Mouse (Mus musculus): Measurements from ENCODE around the gene Il23r.
"Not testable (repeated sequence)": the region's sequence is repeated elsewhere in the genome, so short reads cannot be mapped to it uniquely, and the experiment has no call there.

Il23r gene

GRCm38 (mm10) chr6:67491755-67492154 is at the start of gene Il23r:
Gene Il23r, minus strand, starts transcription at chr6:67491855.
- DNase-seq: peak; percentile 69

DNA sequence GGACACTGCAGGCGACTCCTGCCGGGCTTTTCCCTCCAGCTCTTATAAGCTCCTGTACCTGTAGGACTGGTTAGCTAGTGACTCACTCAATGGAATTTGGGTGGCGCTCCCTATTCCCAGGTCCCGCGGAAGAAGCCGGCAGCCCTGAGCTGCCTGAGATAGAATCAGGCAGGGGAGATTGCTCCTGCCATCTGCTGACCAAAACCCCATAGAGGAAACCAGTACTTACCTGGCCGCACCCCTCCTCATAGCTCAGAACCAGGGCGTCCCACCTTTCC is 44.1 kb upstream of the Il23r start, which contains the start of gene Tacstd2:
Gene Tacstd2 (minus strand): TSS at position 20 of the 278 bp plus-strand sequence.
- DNase-seq: no peak

DNA sequence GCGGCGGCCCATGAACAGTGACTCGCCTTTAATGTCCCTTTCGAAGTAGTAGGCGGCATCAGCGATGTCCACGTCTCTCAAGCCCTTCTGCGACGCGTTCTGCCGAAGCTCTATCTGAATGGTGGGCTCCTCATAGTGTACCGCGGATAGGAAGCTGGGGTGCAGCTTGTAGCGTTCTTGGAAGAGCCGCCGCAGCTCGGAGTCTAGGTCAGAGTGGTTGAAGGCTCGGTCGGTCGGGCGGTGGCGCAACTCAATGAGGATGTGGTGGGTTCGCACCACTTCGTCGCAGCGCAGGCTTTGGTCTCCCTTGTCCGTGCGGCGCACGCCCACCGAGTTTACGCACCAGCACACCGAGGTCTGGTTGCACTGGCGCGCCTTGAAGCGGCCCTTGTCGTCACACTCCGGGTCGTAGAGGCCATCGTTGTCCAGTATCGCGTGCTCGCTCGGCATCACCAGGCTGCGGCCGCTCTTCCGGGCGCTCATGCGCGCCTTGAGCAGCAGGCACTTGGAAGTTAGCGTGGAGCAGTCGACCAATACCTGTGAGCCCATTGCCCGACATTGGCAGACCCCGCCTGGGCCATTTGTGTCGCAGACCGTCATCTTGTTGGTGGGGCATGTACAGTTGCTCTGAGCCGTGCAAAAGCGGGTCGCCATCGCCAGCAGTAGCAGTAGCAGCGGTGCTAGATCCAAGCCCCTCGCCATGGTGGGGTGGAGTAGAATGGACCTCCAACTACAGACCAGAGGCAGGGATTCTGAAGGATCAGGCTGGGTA is 43.5 kb upstream of the Il23r start:
- no peak for DNase-seq

DNA sequence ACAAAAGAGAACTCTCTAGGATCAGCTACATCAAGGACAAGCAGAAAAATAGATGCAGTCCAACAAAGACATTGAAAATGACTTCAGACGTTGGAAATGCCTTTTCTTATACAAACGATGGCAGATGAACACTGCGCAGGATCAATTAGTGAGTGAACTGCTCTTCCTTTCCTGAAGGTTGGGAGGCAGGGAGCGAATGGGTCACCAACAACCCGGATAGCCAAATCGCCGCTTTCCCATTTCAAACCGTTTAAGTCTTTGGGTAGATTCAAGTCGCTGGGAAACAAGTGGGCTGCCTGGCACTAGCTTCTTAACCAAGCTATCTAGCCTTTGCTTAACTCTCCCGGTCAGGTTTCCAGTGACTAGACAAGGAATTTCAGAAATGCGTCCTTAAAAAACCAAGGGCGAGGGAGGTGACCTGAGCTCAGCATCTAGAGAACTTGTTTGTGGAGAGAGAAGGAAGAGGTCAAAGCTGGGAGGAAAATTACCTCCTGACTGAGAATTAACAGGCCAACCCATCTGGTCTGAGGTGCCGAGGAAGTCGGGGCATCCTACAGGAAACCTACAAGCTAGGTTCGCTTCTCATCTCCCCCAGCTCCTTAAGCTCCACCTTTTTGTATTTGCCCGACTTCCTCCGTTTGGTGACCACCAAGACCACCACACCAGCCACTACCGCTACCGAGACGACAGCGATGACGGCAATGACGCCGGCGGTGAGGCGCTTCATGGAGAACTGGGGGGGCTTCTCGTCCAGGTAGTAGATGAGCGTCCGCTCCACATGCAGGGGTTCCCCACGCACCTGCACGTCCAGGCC is 42.7 kb upstream of the Il23r start:
- DNase-seq: no peak

DNA sequence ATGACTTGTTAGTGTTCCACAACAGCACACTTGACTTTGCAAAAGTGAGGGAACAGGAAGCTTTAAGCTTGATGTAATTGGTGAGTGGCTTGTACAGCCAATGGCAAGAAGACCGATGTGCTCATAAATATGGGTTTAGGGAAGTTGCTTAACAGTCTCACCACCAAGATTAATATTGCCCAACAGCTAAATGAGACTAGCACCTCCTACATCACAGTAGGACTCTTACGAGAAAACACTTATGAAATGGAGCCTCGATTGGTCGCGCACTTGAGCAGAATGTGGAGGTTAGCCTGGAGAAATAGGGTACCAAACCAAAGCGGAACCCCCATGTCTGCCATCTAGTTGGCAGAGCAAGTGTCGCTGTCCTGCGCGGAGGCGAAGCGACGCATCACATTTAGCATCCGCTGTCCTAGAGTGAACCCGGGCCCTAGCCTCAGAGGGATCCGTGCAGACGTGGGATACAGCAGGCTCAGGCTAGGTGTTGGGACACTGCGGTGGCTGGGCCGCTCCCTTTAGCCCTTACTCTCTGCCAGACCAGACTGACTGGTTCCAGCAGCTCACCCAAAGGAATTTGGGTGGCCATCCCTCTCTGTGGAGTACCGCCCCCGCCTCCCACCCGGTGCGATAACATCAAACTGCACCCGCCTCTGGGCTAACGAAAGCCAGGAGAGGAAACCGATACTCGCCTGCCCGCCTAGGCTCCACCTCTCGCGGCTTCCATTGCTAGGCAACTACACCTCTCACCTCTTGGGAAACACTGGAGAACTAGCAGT is 41.2 kb upstream of the Il23r start:
- no peak for DNase-seq

GRCm38 (mm10) chr6:67531822-67532162 is 40.1 kb upstream of the Il23r start:
- DNase-seq: no peak

DNA sequence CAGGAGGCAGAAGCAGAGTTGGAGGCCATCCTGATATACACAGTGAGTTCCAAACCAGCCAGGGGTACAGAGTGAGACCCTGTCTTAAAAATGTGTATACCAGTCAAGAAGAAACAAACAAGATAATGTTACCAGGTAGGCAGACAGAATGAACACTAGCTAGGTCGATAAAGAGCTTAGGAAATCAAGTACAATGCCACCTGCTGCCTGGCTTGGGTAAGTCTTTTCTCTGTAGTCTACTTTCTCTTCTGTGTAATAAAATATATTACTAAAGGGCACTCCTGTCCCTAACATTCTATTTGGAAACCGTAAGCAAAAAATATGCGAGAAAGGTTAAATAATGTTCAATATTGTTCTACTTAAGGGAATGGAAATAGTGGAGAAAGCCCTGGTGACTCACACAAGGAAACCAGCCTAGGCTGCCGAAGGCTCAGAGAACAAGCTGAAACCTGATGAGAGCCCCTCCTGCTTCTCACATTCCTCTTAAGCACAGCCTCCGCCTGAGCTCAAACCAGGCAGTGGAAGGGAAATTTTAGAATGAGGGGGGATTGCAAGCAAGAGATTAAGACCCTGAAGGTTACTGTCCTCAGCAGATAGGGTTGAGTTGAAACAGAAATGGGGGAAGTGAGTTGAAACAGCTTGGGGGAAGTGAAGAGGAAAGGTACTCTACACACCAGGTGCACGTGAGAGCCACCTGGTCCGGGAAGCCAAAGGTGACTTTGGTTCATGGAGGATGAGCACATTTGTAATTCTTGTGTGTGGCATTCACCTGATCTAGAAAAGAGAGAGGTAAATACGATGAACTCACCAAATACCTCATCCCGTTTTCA is 39.6 kb upstream of the Il23r start:
- DNase-seq: no peak

DNA sequence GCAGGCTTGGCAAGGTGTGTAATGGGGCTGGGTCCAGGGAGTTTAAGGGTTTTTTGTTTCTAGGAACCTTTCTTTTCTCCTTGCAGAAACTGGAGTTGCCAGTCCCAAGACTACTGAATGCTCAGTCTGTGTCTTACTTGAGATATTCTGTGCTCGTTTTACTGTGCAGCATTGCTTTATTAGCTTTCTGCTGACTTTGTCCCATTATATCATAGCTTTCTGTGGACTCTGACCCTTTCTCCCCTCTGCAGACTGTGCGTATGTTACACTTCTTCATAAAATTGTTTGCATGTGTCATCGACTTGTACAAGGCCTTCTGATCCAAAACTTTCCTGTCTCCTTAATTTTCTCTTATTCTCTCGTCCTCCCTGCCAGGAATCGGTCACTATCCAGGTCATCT is 34.7 kb upstream of the Il23r start:
- no peak for DNase-seq

- no peak for DNase-seq
Measured at GRCm38 (mm10) chr6:67510752-67511151, 19.1 kb upstream of the Il23r start.

- DNase-seq: not testable (repeated sequence)
Measured at GRCm38 (mm10) chr6:67501938-67502337, 10.3 kb upstream of the Il23r start.

DNA sequence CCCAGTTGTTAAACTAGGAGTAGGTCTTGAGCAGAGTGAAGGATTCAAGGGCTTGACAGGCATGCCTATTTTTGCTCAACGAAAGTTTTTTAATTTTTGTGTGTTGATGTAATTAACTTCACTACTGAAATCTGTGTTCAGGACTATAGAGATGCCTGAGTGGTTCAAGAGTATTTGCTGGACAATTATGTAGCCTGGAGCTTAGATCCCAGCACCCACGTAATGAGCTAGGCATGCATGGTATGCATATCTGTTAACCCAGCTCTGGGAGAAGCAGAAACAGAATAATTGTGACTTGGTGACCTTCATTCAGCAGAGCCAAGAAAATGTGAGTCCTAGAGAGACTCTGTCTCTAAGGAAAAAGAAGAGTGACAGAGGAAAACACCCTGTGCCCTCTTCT is 10.6 kb downstream of the Il23r start:
- DNase-seq: no peak

DNA sequence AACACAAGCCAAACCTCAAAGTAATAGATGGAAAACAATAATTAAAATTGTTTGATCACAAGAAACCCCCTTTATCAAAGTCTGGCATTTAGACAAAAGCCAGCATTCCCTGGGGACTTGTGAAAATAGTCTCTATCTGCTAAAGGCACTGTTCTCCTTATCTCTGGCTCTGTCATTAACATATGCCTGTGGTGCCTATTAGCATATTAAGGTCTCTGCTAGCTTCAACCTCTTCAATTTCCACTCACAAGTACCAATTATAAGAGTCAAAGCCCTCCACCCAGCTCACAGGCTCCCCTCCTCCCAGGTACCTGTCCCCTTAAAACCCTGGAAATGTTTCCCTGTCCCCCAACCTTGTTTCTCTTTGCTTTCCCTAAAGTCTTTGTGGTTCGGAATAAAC is 20.4 kb downstream of the Il23r start:
- no peak for DNase-seq

DNA sequence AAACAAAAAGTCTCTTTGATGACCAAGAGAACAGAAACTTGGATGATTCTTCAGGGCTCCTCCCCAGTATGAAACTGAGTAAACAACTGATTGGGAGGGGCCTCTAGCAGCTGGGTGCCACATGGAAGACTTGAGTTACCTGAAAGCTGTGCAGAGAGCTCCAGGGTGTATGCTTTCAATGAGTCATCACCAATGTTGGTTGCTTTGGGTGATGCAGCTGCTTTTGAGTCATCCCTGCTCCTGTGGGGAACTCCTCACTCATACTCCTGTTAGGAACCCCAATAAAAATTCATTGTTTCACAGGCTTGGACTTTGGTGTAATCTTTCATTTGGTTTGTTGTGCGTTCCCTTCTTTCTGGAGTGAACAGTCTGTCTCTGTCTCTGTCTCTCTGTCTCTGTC is 32.2 kb downstream of the Il23r start:
- no peak for DNase-seq

- no peak for DNase-seq
Measured at GRCm38 (mm10) chr6:67451330-67451729, 40.3 kb downstream of the Il23r start.

GRCm38 (mm10) chr6:67445866-67446265 is 45.8 kb downstream of the Il23r start:
- no peak for DNase-seq

GRCm38 (mm10) chr6:67443124-67443523 is 48.5 kb downstream of the Il23r start:
- DNase-seq: no peak

DNA sequence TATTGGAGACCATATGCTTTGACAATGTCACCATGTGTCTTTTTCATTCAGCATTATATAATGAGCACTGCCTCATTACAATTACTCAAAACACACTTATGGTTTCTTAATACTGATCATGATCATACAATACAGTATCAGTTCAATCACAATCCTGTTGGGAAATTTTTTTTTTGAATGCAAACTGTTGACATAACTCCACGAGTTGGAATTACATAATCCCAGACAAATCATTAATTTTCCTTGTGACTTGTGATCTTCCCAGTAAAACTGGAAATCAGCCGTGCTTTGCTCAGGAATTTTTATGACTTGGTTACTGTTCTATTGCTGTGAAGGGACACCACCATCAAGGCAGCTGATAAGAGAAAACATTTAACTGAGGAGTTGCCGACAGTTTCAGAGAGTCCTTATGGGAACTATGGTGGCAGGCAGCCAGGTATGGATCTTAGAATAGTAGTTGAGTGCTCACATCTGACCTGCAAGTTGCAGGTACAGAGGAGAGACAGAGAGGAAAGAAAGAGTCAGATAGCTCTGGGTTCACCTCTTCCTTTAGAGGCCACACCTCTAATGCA is 53.8 kb downstream of the Il23r start:
- DNase-seq: no peak

- DNase-seq: no peak
Measured at GRCm38 (mm10) chr6:67437028-67437427, 54.6 kb downstream of the Il23r start.

DNA sequence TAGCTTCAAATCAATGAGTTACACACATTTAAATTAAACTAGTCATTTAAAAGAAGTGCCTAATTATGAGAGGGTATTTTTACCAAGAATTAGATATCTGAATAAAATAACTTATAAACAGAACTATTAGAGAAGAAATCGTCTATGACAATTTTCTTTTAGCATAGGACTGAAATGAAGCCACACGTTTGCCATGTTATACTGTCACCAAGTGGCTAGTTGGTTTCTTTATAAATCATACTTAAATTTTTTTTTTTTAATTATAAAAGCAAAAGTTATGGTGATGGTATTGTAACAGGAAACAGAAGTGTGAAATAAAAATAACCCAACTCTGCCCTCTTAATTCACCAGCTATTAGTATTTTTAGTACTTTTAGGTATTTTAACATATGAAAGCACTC is 55.4 kb downstream of the Il23r start:
- DNase-seq: no peak

- DNase-seq: no peak
Measured at GRCm38 (mm10) chr6:67435711-67436110, 55.9 kb downstream of the Il23r start.

DNA sequence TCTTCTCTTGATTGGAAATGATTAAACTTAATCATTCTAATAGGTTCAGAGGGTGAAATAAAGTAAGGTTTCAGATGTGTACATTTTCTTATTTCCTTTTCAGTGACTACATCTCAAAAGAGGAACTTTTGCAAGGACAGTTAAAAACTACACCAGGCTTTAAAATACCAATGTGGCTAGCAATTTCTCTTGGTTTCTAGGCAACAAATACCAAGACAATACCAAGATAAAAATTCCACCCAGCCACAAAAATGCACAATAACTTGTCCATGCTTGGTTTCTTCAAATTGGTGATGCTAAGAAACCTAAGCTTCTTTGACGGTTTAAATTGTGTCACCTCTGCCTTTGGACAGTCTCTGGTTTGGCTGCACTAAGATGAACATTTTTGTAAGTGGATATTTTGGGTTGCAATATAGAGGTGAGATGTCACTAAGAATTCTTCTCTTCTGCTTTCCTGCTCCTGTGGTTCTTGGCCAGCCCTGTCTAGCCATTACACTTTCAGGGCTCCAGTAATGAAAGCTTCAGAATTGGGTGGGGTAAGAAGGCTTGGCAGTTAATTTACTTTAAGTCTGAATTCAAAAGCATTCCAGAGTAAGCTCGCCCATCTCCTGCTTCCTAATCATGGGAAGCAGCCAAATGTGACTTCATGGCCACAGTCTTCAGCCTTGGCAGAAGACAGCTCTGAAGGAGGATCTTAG is 56.8 kb downstream of the Il23r start:
- DNase-seq: no peak

GRCm38 (mm10) chr6:67431808-67432207 is 59.8 kb downstream of the Il23r start:
- no peak for DNase-seq
